Mouse (Mus musculus) left cerebral cortex, adult 2 months (tissue): ENCODE data around the gene Lclat1. TPM values are rescaled to one million over a fixed set of nuclear protein-coding genes. Genes with fewer than 3 reads are reported as not detected.

Source experiments
- DNase-seq, 2 experiments: peaks; one replicate each; pipeline ENCODE4 v3.0.0; 2021 to 2022; ENCODE audit warnings: low spot score in 2 of 2, mixed read lengths in 1 of 2; ENCODE audit errors: extremely low spot score in 1 of 2
- H3K27ac ChIP-seq: fragments of 200-600 bp; 2 replicates; pipeline ENCODE4 v1.8.1; 2022
- H3K4me3 ChIP-seq: fragments of 200-600 bp; 2 replicates; pipeline ENCODE4 v1.8.1; 2022
- CTCF ChIP-seq: fragments of 200-600 bp; IDR thresholded peaks from 2 replicates; pipeline ENCODE4 v1.8.1; 2022; ENCODE audit warnings: antibody characterized with exemption, mild to moderate bottlenecking, moderate library complexity
- intact Hi-C: fragments of 180-260 bp; cut with DNase I; formaldehyde crosslinking; loops from one replicate; pipeline ENCODE4 v1.15.1; 2025
- total RNA-seq, 2 experiments: library from RNA; stranded (reverse); gene quantifications; 2 replicates each; pipeline ENCODE4 v1.2.3; 2021

Gene Lclat1
- total RNA-seq, 2 experiments from 2014 or later = 38.5 to 40.2 TPM

- intact Hi-C loops = no loop called here
- DNase-seq = no peak
- no peak overlapping the region for H3K4me3 ChIP-seq
- 0 out of 2 replicates have a peak overlapping the region, but pooled peaks have one; percentile 2 for H3K27ac ChIP-seq
- no peak for TF ChIP-seq CTCF
Observed at GRCm38 (mm10) chr17:73071725-73072263, 36.0 kb upstream of the Lclat1 start.

DNA sequence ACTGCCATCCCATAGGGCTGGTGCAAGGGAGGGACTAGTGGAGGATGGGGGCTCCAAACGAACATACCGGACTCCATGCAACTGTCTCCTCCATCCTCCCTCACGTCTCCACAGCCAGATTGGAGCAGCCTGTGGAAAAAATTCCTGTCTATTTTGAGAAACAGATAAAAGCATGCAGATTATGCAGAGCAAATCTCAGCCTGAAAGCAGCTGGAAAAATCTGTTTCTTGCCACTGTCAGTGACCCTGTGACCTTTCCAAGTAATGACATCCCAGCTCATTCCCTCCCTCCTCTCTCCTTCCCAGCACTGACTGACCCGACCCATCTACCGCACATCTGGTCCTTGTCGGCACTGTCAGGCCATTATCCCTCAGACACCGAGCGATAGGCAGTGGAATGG, 35.5 kb upstream of the Lclat1 start:
- intact Hi-C loops = no loop called here
- no peak for TF ChIP-seq CTCF
- 0 out of 2 replicates have a peak overlapping the region, but pooled peaks have one; percentile 2 for H3K27ac ChIP-seq
- H3K4me3 ChIP-seq = no peak overlapping the region
- DNase-seq = no peak

GRCm38 (mm10) chr17:73074631-73075030, 33.2 kb upstream of the Lclat1 start:
- intact Hi-C loops = loop anchor here (1.0 kb wide), 2 partner anchors 104 to 150 kb away; no protein-coding TSS in a partner anchor
- no peak for TF ChIP-seq CTCF
- Histone ChIP-seq H3K27ac (no peak overlapping the region), H3K4me3 (no peak overlapping the region)
- no peak for DNase-seq

DNA sequence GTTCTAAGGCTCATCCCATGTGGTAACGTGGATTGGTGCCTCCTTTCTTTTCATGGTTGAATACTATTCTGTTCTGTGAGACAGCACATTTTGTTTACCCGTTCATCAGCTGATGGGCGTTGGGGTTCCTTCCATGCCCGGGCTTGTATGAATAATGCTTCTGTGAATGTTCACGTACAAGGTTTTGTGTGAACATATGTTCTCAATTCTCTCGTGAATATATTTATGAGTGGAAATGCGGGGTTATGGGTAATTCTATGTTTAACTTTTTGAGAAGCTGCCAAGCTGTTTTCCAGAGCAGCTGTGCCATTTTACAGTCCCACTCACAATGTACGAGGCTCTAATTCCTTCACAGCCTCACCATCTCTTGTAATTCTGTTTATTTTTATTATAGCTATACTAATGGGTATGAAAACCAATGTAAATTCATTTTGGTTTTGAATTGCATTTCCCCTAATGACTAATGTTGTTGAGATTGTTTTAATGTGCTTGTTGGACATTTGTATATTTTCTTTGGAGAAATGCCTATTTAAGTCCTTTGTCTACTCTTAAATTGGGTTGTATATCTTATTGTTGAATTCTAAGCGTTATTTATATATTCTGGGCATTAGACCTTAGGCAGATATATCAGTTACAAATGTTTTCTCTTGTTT, 32.4 kb upstream of the Lclat1 start:
- Histone ChIP-seq H3K27ac (no peak overlapping the region), H3K4me3 (no peak overlapping the region)
- TF ChIP-seq CTCF = no peak
- peak; percentile 15 to 16 for DNase-seq
- intact Hi-C loops = loop anchor here (1.0 kb wide), 2 partner anchors 105 to 151 kb away; no protein-coding TSS in a partner anchor

- TF ChIP-seq CTCF = no peak
- no peak overlapping the region for H3K4me3 ChIP-seq
- intact Hi-C loops = no loop called here
- H3K27ac ChIP-seq = no peak overlapping the region
- no peak for DNase-seq
Observed at GRCm38 (mm10) chr17:73077638-73078037, 30.1 kb upstream of the Lclat1 start.

- no peak overlapping the region for H3K27ac ChIP-seq
- intact Hi-C loops = no loop called here
- no peak for TF ChIP-seq CTCF
- H3K4me3 ChIP-seq = no peak overlapping the region
- no peak for DNase-seq
Observed at GRCm38 (mm10) chr17:73081360-73082133, 26.2 kb upstream of the Lclat1 start.

- Histone ChIP-seq H3K27ac (no peak overlapping the region), H3K4me3 (no peak overlapping the region)
- TF ChIP-seq CTCF = no peak
- intact Hi-C loops = no loop called here
- no peak for DNase-seq
Observed at GRCm38 (mm10) chr17:73082506-73083196, 25.1 kb upstream of the Lclat1 start.

- no peak overlapping the region for H3K4me3 ChIP-seq
- intact Hi-C loops = no loop called here
- TF ChIP-seq CTCF = no peak
- DNase-seq = no peak
- H3K27ac ChIP-seq = no peak overlapping the region
Observed at GRCm38 (mm10) chr17:73087045-73087910, 20.5 kb upstream of the Lclat1 start.

GRCm38 (mm10) chr17:73091368-73091767, 16.4 kb upstream of the Lclat1 start:
- intact Hi-C loops = no loop called here

GRCm38 (mm10) chr17:73092103-73093097, 15.4 kb upstream of the Lclat1 start:
- TF ChIP-seq CTCF = no peak
- Histone ChIP-seq H3K27ac (no peak overlapping the region), H3K4me3 (no peak overlapping the region)
- intact Hi-C loops = no loop called here
- DNase-seq = no peak

More at GRCm38 (mm10) chr17:73091368-73091767, 16.4 kb upstream of the Lclat1 start:
- no peak for DNase-seq
- no peak overlapping the region for H3K27ac ChIP-seq
- no peak for TF ChIP-seq CTCF
- no peak overlapping the region for H3K4me3 ChIP-seq
